Mouse (Mus musculus): ENCODE data around the gene Rpn1.

Gene Rpn1

DNA sequence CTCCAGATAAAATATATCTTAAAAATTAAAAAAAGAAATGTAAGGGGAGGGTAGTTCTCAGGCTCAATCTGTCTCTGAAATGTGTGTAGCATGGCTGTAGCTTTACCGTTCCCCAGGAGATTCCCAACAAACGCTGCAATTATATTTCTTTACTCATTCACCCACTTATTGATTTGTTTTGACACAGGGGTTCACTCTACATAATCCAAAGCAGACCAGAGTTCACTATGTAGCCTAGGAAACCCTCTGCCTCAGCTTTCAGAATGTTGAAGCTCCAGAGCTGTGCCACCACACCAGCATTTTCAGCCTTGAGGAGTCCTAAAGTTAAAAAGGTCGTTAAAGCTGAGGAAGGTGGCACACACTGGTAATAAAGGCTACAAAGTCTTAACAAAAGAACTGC, 18.3 kb upstream of the Rpn1 start:
- in situ Hi-C loops (cut with MboI, MseI), result no loop called here

DNA sequence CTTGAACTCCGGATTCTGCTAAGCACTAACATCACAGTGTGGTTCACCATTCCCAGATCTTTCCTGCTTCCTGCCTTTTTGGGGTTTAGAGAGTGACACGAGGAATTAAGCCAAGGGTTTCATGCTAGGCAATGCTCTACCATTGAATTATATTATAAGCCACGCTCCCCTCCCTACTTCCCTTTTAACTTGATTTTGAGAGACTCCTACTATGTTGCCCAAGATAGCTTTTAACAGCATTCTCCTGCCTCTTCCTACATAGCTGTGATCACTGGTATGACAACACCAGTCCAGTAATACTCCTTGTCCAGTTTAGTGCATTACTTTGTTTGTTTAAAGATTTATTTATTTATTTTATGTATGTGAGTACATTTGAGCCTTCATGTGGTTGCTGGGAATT, 16.6 kb upstream of the Rpn1 start:
- in situ Hi-C loops (cut with MboI, MseI), result no loop called here

DNA sequence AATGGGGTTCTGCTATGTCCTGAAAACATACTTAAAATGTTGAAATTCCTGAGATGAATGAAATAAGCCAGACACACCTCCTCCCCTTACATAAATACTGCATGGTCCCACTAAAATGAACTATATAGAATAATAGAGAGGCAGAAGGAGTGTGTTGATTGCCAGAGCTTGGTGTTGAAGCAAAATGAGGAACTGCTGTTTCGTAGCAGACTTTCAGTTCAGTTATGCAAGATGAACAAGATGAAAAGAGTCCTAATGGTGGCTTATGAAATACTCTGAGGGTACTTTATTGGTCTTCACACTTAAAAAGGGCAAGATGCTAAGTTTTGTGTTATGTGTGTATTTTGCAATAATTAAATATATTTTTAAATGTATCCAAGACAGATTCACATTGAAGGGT, 15.5 kb upstream of the Rpn1 start:
- in situ Hi-C loops (cut with MboI, MseI), result no loop called here

DNA sequence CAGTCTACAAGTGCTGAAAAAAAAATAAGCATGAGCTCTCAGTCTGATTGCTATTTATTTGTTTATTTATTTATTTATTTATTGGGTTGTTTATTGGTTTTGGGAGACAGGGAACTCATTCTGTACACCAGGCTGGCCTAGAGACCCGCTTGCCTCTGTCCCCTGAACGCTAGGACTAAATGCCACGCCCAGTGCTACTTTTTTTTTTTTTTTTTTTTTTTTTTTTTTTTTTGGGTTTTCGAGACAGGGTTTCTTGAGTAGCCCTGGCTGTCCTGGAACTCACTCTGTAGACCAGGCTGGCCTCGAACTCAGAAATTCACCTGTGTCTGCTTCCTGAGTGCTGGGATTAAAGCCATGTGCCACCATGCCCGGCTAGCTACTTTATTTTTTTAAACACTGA, 13.8 kb upstream of the Rpn1 start:
- in situ Hi-C loops (cut with MboI, MseI), result loop anchor here in 1 of 2 experiments (5.0 kb wide), 1 partner anchor 53 kb away; no protein-coding TSS in a partner anchor

DNA sequence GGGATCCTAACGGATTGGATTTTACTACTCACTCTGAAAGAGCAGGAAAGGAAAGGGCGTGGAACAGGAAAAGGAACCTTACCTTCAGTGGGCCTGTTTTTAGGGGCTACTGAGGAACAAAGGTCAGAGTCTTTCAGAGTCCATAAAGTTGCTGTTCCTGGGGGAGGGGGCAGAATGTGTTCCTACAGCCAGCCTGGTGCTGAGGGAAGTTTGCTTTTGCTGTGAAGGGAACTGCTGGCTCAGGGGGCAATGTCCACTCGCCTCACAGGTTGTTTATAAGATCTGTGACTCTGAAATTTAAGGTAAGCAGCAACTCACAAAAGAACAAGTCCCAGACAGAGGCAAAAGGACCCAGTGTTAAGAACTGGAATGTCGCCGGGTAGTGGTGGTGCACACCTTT, 13.1 kb upstream of the Rpn1 start:
- in situ Hi-C loops (cut with MboI, MseI), result loop anchor here in 1 of 2 experiments (5.0 kb wide), 1 partner anchor 54 kb away; no protein-coding TSS in a partner anchor

DNA sequence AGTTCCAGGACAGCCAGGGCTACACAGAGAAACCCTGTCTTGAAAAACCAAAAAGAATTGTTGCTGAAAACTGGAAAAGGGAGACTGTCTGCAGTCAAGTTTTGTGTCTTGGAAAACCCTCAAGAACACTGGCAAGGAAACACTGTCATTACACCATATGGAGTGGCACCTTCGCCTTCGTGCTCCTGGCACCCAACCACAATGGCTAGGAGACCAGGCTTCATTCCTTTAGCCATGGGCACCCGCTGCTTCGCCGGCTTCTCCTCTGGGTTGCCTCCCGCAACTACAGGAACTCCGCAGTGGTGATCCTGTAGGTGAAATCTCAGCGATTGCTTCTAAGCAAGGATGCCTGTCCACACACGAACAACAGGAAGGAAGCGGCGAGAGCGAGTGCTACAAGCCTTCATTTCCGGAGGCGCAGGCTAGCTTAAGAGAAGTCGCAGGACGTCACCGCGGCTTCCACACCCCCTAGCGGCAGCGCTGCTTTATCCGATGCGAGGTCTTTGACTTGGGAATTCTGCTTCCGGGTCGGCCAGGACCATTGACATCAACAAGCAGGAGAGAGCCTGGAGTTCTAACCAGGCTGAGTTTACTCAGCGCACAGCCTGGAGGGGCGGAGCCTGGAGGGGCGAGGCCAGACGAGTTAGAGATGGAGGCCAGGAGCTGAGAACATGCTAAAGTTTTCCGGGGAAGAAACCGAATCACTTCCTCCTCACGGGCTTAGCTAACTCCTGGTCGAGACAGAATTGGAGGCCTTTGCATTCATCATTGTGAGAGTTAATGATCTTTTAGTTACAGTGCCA, 9.3 kb upstream of the Rpn1 start:
- in situ Hi-C loops (cut with MboI, MseI), result loop anchor here in 1 of 2 experiments (5.0 kb wide), 1 partner anchor 58 kb away; no protein-coding TSS in a partner anchor

DNA sequence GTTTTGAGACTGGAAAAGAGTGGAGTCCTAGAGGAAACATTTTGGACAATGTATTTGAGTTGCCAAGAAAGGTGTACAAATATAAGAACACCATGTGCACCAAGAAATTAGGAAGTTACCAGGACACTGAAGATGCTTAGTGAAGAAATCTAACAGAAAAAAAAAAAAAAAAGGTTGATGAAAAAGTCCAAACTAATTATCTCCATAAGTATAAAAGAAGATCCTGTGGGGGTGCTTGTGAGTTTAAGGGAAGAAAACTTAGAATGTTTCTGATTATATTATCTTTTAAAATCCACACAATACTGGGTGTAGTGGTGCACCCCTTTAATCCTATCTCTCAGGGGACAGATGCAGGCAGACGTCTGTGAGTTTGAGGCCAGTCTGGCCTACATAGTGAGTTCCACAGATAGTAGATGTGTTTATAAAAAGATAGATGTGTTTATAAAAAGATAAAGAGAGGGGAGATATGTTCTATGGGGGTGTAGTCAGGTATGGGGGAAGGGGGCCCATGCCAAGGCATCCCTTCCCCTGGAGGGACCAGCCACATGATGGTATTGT, 8.2 kb upstream of the Rpn1 start:
- in situ Hi-C loops (cut with MboI, MseI), result no loop called here

DNA sequence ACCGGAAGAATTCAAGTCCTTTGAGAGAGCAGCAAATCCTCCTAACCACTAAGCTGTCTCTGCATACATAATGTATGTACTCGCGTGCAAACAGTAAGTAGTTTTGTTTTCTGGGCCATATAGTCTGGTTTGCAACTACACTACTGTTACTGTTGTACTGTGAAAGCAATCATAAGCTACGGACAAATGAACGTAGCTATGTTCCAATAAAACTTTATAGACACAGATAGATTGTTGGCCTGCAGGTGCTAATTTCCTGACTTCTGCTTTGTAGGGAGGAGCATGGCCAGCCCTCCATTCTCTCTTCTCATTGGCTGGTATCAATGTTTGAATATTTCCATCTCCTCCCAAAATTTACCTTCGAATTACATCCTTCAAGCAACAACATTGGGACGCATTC, 1.2 kb upstream of the Rpn1 start:
- in situ Hi-C loops (cut with MboI, MseI), result no loop called here

DNA sequence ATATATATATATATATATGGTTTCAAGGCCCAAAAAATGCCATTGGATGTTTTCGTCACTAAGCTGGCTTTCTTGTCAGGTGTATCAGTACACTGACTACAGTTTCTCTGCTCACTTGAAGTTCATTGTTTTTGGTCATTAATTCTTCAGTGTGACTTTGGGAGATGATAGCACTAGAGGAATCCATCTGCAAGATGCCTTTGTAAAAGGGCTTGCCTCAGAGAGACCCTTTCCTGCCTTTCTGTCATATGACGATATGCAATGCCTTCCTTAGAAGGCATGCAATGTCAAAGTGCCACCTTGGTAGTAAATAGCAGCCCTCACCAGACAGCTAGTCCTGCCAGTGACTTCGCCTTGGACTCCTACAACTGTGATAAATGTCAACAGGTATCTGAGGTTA, 610 bp upstream of the Rpn1 start:
- in situ Hi-C loops (cut with MboI, MseI), result no loop called here

DNA sequence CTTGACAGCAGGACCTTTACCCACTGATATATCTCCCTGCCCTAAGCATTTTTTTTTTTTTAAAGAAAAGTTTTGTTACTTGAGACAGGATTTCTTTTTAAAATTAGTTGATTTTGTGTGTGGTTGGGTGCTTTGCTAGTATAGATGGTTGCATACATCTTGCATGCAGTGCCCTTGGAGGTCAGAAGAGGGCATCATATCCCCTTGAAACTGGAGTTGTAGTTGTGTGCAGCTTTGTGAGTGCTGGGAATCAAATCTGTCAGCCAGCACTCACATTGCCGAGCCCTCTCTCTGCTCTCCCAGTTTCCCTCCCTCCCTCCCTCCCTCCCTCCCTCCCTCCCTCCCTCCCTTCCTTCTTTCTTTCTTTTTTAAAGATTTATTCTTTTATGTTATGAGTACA, 4.7 kb downstream of the Rpn1 start:
- in situ Hi-C loops (cut with MboI, MseI), result no loop called here

DNA sequence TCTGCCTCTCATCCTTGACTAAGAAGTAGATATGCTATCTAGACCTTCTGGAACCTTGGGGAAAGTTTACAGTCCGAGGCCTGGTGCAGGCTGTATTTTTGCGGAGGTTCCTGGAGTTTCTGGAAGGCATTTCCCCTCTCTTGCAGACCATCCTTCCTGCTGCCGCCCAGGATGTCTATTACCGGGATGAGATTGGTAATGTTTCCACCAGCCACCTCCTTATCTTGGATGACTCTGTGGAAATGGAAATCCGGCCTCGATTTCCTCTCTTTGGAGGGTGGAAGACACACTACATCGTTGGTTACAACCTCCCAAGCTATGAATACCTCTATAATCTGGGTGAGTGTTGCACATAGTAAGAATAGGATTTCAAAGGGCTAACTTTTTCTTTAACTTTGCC, 11.1 kb downstream of the Rpn1 start:
- in situ Hi-C loops (cut with MboI, MseI), result no loop called here

DNA sequence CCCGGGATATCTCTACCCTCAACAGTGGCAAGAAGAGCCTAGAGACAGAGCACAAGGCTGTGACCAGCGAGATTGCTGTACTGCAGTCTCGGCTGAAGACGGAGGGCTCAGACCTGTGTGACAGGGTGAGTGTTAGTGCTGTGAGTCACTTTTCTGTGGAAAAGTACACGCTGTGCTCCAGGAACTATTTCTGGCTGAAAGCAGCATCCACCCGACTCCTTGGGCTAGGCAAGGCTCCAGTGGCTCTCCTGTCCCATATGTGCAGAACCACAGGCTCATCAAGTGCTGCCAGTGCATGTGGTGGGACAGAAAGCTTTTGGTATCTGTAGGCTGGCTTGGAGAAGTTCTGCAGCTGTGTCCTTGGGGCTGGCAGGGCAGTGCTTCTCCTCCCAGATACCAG, 17.8 kb downstream of the Rpn1 start:
- in situ Hi-C loops (cut with MboI, MseI), result no loop called here

DNA sequence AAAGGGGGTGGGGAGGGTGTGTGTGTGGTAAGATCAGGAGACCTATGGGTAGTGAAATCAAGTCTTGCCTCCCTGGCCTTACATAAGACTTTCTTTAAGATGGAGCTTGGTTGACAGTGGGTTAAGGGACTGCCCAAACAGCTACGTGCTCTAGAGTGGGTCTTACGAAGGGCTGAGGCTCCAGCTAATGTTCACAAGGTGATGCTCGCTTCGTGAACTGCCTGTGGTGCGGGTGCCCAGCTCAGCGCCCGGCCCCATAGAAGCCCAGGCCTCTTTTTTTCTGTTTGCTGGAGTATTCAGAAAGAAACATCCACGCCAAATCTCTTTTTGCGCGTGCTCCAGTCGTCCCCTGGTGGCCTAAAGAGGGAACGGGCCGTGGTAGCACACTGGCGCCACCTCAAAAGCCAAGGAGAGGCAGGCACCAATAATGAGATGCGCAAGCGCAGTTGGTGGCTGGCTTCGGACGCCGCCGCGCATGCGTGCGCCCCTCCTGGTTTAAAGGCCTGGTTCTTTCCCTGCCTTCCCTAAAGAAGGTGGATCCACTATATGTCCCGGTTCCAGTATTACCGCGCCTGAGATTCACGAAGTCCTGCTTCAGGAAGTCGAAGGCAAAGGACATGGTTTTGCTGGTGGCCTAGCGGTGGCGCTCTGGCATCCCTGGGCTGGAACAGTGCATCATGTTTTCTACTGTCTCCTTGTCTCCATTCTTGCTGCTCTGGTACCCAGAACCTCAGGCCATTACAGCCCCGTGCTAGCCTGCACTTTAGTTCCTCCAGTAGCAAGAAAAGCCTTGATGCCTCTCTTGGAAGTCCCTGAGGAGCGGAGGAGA, 21.7 kb downstream of the Rpn1 start:
- in situ Hi-C loops (cut with MboI, MseI), result loop anchor here in 1 of 2 experiments (5.0 kb wide), 1 partner anchor 204 kb away; no protein-coding TSS in a partner anchor

DNA sequence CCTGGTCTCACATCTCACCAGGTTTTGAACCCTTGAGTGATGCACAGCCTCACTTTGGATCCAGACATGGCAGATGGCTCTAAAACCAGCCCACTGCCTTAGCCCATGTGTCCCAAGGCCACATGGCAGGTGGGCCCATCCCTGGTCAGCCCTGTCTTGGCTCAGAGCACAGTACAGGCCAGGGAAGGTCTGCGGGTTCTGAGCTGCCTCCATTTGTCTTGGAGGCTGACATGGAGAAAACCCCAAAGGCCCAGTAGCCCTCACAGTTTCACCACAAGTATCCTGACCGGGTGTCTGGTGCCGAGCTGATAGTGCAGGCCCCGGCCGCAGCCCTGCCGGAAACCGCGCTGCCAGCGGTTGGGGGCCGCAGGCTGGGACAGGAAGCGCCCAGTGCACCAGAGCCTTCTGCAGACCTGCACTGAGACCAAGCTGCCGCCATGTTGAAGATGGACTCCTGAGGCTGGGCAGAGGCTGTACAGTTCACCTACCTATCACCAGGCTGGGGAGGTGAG, 22.4 kb downstream of the Rpn1 start:
- in situ Hi-C loops (cut with MboI, MseI), result loop anchor here in 1 of 2 experiments (5.0 kb wide), 1 partner anchor 204 kb away; no protein-coding TSS in a partner anchor

DNA sequence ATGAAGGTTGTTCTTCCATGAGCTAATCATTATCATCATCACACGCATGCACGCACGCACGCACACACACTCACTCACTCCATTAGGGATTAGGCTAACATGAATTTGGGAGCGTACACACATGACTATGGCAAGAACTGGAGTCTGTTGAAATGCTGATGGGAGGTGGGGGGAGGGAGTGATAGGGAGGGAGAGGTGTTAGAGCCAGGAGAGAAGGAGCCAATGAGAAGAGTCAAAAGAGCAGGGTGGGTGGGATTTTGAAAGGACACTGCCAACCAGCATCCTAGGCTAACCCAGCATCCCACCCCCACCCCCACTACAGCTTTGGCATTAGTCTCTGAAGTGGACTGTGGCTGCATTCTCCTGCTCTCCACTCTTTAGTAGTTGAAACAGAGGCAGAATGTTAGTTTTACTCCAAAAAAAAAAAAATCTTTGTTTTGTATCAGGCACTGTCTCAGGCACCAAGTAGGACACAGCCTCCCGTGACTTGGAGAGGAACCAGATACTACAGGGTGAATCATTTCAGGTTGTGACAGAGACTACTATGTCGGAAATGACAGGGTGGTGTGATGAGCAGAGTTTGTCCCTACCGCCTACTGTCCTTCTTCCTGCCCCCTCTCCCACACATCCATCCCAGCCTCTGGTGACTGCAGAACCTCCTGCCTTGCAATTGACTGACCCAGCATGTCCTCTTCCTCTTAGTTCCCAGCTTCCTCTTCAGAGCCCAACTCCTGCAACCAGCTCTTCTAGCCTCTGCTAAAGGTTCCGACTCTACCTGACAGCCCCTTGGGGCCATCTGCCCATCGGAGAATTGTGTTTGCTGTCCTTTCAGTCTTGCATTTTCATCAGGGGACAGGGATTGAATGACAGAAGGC, 23.6 kb downstream of the Rpn1 start:
- in situ Hi-C loops (cut with MboI, MseI), result loop anchor here in 1 of 2 experiments (5.0 kb wide), 1 partner anchor 206 kb away; no protein-coding TSS in a partner anchor

DNA sequence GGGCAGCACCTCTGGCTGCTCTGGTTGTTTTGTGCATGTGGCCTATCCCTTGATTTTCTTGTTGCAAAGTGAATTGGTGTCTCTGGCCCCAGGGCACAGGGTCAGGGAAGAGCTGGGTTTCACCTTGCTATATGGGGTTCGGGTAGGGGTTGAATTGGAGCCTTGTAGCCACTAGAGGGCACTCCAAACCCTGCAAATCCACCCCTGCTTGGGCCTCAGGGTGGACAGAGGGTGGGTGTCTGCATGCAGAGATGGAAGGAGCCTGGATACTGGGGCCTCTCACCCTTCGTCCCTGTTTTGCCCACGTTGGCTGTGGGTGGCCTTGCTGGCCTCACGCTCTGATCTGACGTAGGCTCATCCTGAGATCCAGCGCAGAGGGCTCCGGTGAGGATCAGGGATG, 28.9 kb downstream of the Rpn1 start:
- in situ Hi-C loops (cut with MboI, MseI), result loop anchor here (5.0 to 10.0 kb wide), 2 partner anchors 382 to 394 kb away; no protein-coding TSS in a partner anchor

DNA sequence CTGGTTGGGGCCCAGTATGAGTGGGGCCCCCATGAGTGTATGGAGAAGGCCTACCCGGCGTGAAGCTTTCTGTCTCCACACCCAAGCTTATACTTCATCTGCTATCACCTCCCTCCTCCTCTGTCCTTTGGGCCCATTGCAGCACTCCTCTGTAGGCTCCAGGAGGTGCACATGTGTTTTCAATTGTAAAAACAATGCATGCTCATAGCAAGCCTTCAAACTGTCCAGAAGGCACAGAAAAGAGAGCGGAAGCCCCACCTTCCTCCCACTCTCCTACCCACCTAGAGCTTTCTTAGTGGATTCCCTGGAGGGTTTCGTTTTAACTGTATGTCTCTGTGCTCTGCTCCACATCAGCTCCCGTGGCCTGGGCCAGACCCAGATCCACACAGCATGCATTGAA, 30.1 kb downstream of the Rpn1 start:
- in situ Hi-C loops (cut with MboI, MseI), result loop anchor here (5.0 to 10.0 kb wide), 2 partner anchors 380 to 393 kb away; no protein-coding TSS in a partner anchor

DNA sequence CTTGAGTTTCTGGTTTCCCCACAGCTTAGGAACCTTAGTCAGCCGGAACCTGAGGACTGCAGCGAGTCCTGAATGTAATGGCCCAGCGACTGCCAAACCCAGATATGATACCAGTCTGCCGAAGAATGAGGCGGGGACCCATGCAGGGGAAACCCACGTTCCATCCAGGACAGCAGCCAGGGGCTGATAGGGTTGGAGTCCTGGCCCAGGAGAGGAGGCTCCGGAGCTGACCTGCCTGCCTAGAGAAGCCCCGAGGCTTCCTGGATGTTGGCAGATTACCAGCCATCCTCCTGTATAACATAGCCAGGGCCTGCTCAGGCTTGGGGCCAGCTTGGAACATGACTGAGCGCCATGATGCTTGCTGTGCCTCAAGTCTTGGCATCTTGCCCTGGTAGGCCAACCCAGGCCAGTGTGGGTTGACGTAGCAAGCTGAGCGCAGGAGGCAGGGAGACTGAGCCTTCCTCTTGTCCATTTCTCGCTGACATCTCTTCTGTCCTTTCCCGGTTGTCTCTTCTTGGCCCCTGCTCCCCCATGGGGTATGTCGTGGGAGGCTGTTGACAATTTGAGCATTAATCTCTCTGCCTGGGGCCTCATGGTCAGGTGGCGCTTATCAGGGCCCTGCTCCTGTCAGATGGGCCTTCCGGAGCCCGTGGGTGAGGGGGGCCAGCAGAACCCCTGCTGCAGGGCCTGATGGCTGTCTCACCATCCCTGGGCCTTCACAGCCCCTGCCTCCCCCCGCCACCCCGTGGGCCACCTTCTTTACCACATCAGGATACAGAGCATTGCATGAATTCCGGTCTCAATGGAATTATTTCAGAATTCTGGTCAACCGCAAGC, 32.3 kb downstream of the Rpn1 start:
- in situ Hi-C loops (cut with MboI, MseI), result loop anchor here in 1 of 2 experiments (10.0 kb wide), 1 partner anchor 378 kb away; no protein-coding TSS in a partner anchor

DNA sequence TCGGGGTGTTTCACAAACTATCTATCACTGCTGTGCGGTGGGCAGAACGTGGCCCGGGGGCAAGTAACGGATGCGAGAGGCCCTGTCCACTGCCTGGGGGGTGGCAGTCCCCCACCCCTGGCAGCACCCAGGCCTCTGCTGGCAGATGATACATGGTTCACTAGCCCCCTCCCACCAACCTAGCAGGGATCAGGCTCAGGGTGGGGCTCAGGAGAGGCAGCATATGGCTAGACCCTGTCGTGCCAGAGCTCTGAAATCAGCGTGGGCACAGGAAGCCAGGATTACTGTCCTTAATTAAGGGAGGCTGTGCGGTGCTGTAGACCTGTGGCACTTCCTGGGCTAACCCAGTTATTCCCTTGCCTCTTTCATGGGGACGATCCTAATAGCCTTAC, 32.9 kb downstream of the Rpn1 start:
- in situ Hi-C loops (cut with MboI, MseI), result loop anchor here in 1 of 2 experiments (10.0 kb wide), 1 partner anchor 378 kb away; no protein-coding TSS in a partner anchor

DNA sequence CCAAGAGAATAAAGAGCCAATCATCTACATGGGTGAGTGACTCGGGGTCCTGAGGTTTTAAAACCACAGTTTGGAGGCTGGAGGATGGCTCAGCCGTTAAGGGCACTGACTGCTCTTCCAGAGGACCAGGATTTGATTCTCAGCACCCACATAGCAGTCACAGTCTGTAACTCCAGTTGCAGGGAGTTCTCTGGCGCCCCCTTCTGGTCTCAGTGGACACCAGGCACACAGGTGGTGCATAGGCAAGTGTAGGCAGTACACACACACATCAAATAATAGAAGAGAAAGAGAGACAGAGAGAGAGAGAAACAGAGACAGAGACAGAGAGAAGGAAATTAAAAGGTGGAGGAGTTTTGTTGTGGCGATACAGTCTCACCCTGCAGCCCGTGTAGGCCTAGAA, 35.0 kb downstream of the Rpn1 start:
- in situ Hi-C loops (cut with MboI, MseI), result loop anchor here in 1 of 2 experiments (10.0 kb wide), 1 partner anchor 375 kb away; no protein-coding TSS in a partner anchor

All from T-helper 17 cell (primary cell).